Comparison of ENCODE assay signal across 15 mouse cellular contexts in genomic region chr10:69237185-69237584, GRCm38 (mm10). TPM values are rescaled to one million over a fixed set of nuclear protein-coding genes. Genes with fewer than 3 reads are reported as not detected.
"Had no signal": no experiment of that assay in that cellular context is flagged by ENCODE, and none has a peak within 500 bp of the region (broad histone marks: within the 10 kb centered on the region; RNA-seq: fewer than 3 reads in every experiment).

No protein-coding gene starts in this region.

- H3K9me3 ChIP-seq: limb, embryonic 12.5 days; lung, embryonic 15.5 days; midbrain, embryonic 15.5 days; neural tube, embryonic 12.5 days had no signal

- H3K27me3 ChIP-seq: limb, embryonic 12.5 days; lung, embryonic 15.5 days; megakaryocyte, embryonic 14.5 days; midbrain, embryonic 15.5 days; neural tube, embryonic 12.5 days had no signal

- H3K4me3 ChIP-seq: layer of hippocampus, adult 2 months; limb, embryonic 12.5 days; lung, embryonic 15.5 days; megakaryocyte, embryonic 14.5 days; midbrain, embryonic 15.5 days; neural tube, embryonic 12.5 days had no signal

- H3K27ac ChIP-seq: layer of hippocampus, adult 2 months; limb, embryonic 12.5 days; lung, embryonic 15.5 days; macrophage; midbrain, embryonic 15.5 days; neural tube, embryonic 12.5 days had no signal

- H3K9ac ChIP-seq: limb, embryonic 12.5 days; lung, embryonic 15.5 days; midbrain, embryonic 15.5 days; neural tube, embryonic 12.5 days had no signal

- DNase-seq: kidney, adult 9 months; kidney, postnatal 10 days; kidney, postnatal 4 days; lung, postnatal 14 days; thymus, postnatal 36 days had no signal

- H3K4me2 ChIP-seq: limb, embryonic 12.5 days; lung, embryonic 15.5 days; midbrain, embryonic 11.5 days; midbrain, embryonic 15.5 days; neural tube, embryonic 12.5 days had no signal

- ATAC-seq: midbrain, embryonic 15.5 days had no signal

- H3K36me3 ChIP-seq: lung, embryonic 15.5 days; midbrain, embryonic 15.5 days; neural tube, embryonic 12.5 days had no signal

- H3K4me1 ChIP-seq: limb, embryonic 12.5 days; lung, embryonic 15.5 days; midbrain, embryonic 15.5 days had no signal

RNA-seq across cellular contexts. Expression of gene A930033H14Rik, which starts 24.3 kb away (rescaled TPM):
- total RNA-seq: monocyte, adult 5-6 weeks; neutrophil, adult 5-6 weeks had no signal
